Mouse (Mus musculus): ENCODE results near the gene Fxyd6.

DNA sequence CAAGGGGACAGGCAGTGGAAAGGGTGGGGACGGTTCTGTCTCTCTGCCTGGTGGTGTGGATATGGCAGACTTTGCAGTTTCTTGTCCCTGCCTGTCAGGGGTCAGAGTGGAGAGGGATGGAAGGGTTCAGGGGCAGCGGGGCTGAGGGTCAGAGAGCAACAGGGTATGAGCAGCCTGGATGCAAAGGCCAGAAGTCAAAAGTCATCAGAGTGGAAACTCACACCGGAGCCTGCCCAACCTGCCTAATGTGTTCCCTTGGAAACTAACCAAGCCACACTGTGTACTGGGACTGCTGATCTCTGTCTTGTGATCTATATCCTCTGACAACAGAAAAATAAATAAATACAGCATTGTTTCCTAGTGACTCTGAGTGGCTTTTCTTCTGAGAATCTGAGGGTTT lies 25.8 kb downstream of the Fxyd6 start:
- TF ChIP-seq CTCF (IDR thresholded peaks at IDR 0.05; ENCODE audit: low read depth, low read length) (no peak), POLR2A (IDR thresholded peaks at IDR 0.05; ENCODE audit: insufficient read depth, low read length) (no peak)
